Mouse (Mus musculus) hindbrain, embryonic 16.5 days (tissue): ENCODE results near the gene Rexo4. TPM values are rescaled to one million over a fixed set of nuclear protein-coding genes. Genes with fewer than 3 reads are reported as not detected.

ENCODE experiments used
- ATAC-seq: fragments of 200-750 bp; cut with Nextera tagmentation; 2 replicates; pipeline ENCODE4 v1.8.0; 2017; ENCODE audit warnings: moderate TSS enrichment, moderate library complexity
- H3K27ac ChIP-seq: fragments of 300-500 bp; sonication (generic); 2 replicates; pipeline ENCODE4 v1.5.1; 2014; ENCODE audit warnings: low read depth, mild to moderate bottlenecking, control low read depth, low read length, moderate library complexity
- H3K27me3 ChIP-seq: fragments of 300-500 bp; sonication (generic); replicated peaks from 2 replicates; pipeline ENCODE4 v1.6.1; 2014; ENCODE audit warnings: low read length; ENCODE audit not compliant: control insufficient read depth, insufficient read depth
- H3K36me3 ChIP-seq: fragments of 300-500 bp; sonication (generic); 2 replicates; pipeline ENCODE4 v1.6.1; 2014; ENCODE audit warnings: mild to moderate bottlenecking, low read length, moderate library complexity, mixed read lengths; ENCODE audit not compliant: control insufficient read depth, insufficient read depth
- H3K4me1 ChIP-seq: fragments of 300-500 bp; sonication (generic); 2 replicates; pipeline ENCODE4 v1.6.1; 2014; ENCODE audit warnings: low read depth, low read length; ENCODE audit not compliant: control insufficient read depth, insufficient read depth
- H3K4me2 ChIP-seq: fragments of 300-500 bp; sonication (generic); 2 replicates; pipeline ENCODE4 v1.6.1; 2014; ENCODE audit warnings: mild to moderate bottlenecking, low read length, control low read depth, moderate library complexity
- H3K4me3 ChIP-seq: fragments of 300-500 bp; sonication (generic); 2 replicates; pipeline ENCODE4 v1.5.1; 2014; ENCODE audit warnings: mild to moderate bottlenecking, low read length, control low read depth, moderate library complexity
- H3K9ac ChIP-seq: fragments of 300-500 bp; sonication (generic); 2 replicates; pipeline ENCODE4 v1.6.1; 2014; ENCODE audit warnings: low read depth, mild to moderate bottlenecking, control low read depth, low read length, moderate library complexity
- H3K9me3 ChIP-seq: fragments of 300-500 bp; sonication (generic); 2 replicates; pipeline ENCODE4 v1.6.1; 2014; ENCODE audit warnings: mild to moderate bottlenecking, low read length, moderate library complexity; ENCODE audit not compliant: control insufficient read depth
- WGBS: fragments of 180-500 bp; shearing (Covaris S2); extraction: QIAGEN DNeasy Blood & Tissue Kit; methylation state at CpG from one replicate; pipeline ENCODE4 v1.1.7; 2014; 5-methylcytosine and 5-hydroxymethylcytosine counted together
- polyA plus RNA-seq: library from polyadenylated mRNA; unstranded; fragments of >200 nt; fragmentation: Nextera tagmentation; extraction: Ambion mirVana; gene quantifications from 2 replicates; pipeline ENCODE4 v1.2.1, GENCODE M21; 2015

Gene Rexo4
- polyA plus RNA-seq, 1 experiment from 2014 or later: 39.6 TPM

DNA sequence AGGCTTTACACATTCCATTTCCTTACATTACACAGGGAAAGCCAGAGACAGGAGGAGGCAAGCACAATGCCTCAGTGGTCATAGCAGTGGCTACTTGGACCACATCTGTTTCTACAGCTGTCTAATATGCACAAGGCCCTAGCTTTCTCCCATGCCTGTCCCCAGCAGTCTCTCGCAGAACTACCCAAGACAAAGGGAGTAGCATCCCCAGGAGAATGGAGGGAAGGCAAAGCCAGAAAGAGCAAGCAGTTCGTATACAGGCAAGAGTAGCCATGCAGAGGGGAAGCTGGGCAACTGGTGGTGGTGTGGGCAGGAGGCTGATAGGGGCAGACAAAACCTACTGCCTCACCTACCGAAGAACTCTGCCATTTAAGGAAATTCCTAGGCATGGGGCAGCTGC, 57.8 kb downstream of the Rexo4 start:
- no peaks in the 10 kb centered on the region for H3K9me3 ChIP-seq
- H3K4me1 ChIP-seq: peaks cover 34% of the 10 kb centered on the region
- H3K4me3 ChIP-seq: no peak overlapping the region
- 97% methylated on average over 3 of the region's 3 CpGs for WGBS
- H3K27ac ChIP-seq: no peak overlapping the region
- ATAC-seq: no peak
- no peaks in the 10 kb centered on the region for H3K27me3 ChIP-seq
- peaks cover 18% of the 10 kb centered on the region for H3K36me3 ChIP-seq
- no peak overlapping the region for H3K4me2 ChIP-seq
- H3K9ac ChIP-seq: no peak overlapping the region

DNA sequence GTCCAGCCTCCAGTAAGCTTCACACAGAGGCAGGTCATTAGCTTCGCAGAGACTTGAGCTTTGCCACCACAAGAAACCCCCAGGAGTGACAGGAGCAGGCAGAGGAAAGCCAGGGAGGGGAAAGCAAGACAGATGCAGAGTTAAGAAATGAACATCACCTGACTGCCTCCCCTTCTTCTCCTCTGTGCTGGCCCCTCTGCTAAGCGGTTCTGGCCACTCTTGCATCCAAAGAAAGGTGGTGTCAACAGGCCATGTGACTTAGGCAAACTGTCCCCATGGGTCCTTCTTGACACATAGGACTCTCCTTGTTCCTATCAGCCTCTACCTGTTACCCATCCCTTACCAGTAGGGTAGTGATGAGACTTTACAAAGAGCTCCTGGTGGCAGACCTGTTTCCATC, 58.2 kb downstream of the Rexo4 start:
- Histone ChIP-seq H3K4me3 (no peak overlapping the region), H3K4me2 (no peak overlapping the region), H3K4me1 (peaks cover 36% of the 10 kb centered on the region), H3K9me3 (no peaks in the 10 kb centered on the region), H3K27ac (no peak overlapping the region), H3K36me3 (peaks cover 18% of the 10 kb centered on the region), H3K27me3 (no peaks in the 10 kb centered on the region), H3K9ac (no peak overlapping the region)
- WGBS: 88% methylated on average over 2 of the region's 2 CpGs
- no peak for ATAC-seq

Other genes starting within 250 kb of the Rexo4 start
- not detected in 2 replicates for gene Abo, start 99.4 kb downstream of the Rexo4 start, polyA plus RNA-seq
- 31.1 and 32.2 TPM in 2 replicates for gene Surf6, start 61.5 kb downstream of the Rexo4 start, polyA plus RNA-seq
- 119 and 124 TPM in 2 replicates for gene Med22, start 53.7 kb downstream of the Rexo4 start, polyA plus RNA-seq
- 341 and 368 TPM in 2 replicates for gene Rpl7a, start 53.6 kb downstream of the Rexo4 start, polyA plus RNA-seq
- 55.8 and 57.3 TPM in 2 replicates for gene Surf2, start 48.0 kb downstream of the Rexo4 start, polyA plus RNA-seq
- 87.3 and 98.9 TPM in 2 replicates for gene Surf1, start 47.9 kb downstream of the Rexo4 start, polyA plus RNA-seq
- 110 and 121 TPM in 2 replicates for gene Surf4, start 30.5 kb downstream of the Rexo4 start, polyA plus RNA-seq
- 0.06 and 0.14 TPM in 2 replicates for gene Stkld1, start 30.3 kb downstream of the Rexo4 start, polyA plus RNA-seq
- gene Adamts13, start 9.0 kb upstream of the Rexo4 start, polyA plus RNA-seq: 0.29 TPM in 1 of 2 replicates, not detected in the other
- 103 TPM in 2 replicates for gene Cacfd1, start 45.5 kb upstream of the Rexo4 start, polyA plus RNA-seq
- 18.0 and 21.6 TPM in 2 replicates for gene Slc2a6, start 63.6 kb upstream of the Rexo4 start, polyA plus RNA-seq
- 0.21 and 3.5 TPM in 2 replicates for gene Mymk, start 107.8 kb upstream of the Rexo4 start, polyA plus RNA-seq
- gene Adamtsl2, start 115.0 kb upstream of the Rexo4 start, polyA plus RNA-seq: 9.6 and 11.8 TPM in 2 replicates
- gene Fam163b, start 178.1 kb upstream of the Rexo4 start, polyA plus RNA-seq: 10.2 and 10.3 TPM in 2 replicates
- 4.9 and 5.8 TPM in 2 replicates for gene Dbh, start 200.8 kb upstream of the Rexo4 start, polyA plus RNA-seq